Mouse (Mus musculus) stomach, embryonic 16.5 days (tissue): Measurements from ENCODE around the gene Epop. TPM values are rescaled to one million over a fixed set of nuclear protein-coding genes. Genes with fewer than 3 reads are reported as not detected.

ENCODE experiments used
- ATAC-seq: fragments of 200-750 bp; cut with Nextera tagmentation; 2 replicates; pipeline ENCODE4 v1.8.0; 2017; ENCODE audit warnings: moderate number of reproducible peaks, moderate TSS enrichment; ENCODE audit not compliant: insufficient read depth, low FRiP score
- H3K27ac ChIP-seq: fragments of 300-500 bp; sonication (generic); 2 replicates; pipeline ENCODE4 v1.5.1; 2014; ENCODE audit warnings: low read length
- H3K27me3 ChIP-seq: fragments of 300-500 bp; sonication (generic); 2 replicates; pipeline ENCODE4 v1.6.1; 2014; ENCODE audit warnings: low read length, control low read depth, mixed read lengths; ENCODE audit not compliant: control insufficient read depth, insufficient read depth
- H3K36me3 ChIP-seq: fragments of 300-500 bp; sonication (generic); 2 replicates; pipeline ENCODE4 v1.6.1; 2014; ENCODE audit warnings: low read length; ENCODE audit not compliant: control insufficient read depth, insufficient read depth
- H3K4me1 ChIP-seq: fragments of 300-500 bp; sonication (generic); 2 replicates; pipeline ENCODE4 v1.6.1; 2014; ENCODE audit warnings: low read length, control low read depth, mixed read lengths; ENCODE audit not compliant: control insufficient read depth, insufficient read depth
- H3K4me2 ChIP-seq: fragments of 300-500 bp; sonication (generic); 2 replicates; pipeline ENCODE4 v1.6.1; 2014; ENCODE audit warnings: low read depth, low read length, mixed read lengths
- H3K4me3 ChIP-seq: fragments of 300-500 bp; sonication (generic); replicated peaks from 2 replicates; pipeline ENCODE4 v1.5.1; 2014; ENCODE audit warnings: mild to moderate bottlenecking, low read length
- H3K9ac ChIP-seq: fragments of 300-500 bp; sonication (generic); 2 replicates; pipeline ENCODE4 v1.6.1; 2014; ENCODE audit warnings: low read length
- H3K9me3 ChIP-seq: fragments of 300-500 bp; sonication (generic); replicated peaks from 2 replicates; pipeline ENCODE4 v1.6.1; 2016; ENCODE audit warnings: low read length, control low read depth; ENCODE audit not compliant: control insufficient read depth
- WGBS: fragments of 180-500 bp; shearing (Covaris S2); extraction: QIAGEN DNeasy Blood & Tissue Kit; methylation state at CpG from one replicate; pipeline ENCODE4 v1.1.7; 2014; 5-methylcytosine and 5-hydroxymethylcytosine counted together
- polyA plus RNA-seq: library from polyadenylated mRNA; unstranded; fragments of >200 nt; fragmentation: Nextera tagmentation; extraction: Ambion mirVana; gene quantifications from 2 replicates; pipeline ENCODE4 v1.2.1, GENCODE M21; 2015

Gene Epop
- polyA plus RNA-seq, 1 experiment from 2014 or later = 0.77 TPM

DNA sequence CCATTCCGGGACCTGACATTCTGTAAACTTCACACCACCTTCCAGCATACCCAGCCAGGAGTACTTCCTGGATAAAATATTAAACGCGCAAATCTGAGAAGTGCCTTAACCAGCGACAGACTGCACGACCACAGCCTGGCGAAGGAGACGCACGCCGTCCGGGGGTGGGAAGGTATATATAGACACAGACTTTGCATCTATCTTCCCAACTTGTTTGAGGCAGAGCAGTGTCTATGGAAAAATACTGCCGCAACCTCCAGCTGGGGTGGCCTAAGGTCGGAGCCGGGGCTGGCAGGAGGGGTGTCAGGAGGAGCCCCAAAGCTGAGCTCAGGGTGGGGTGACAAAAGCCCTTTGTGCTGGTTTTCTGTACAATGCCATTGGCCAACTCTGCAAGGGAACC lies 19.8 kb downstream of the Epop start:
- H3K27me3 ChIP-seq = no peaks in the 10 kb centered on the region
- H3K27ac ChIP-seq = no peak overlapping the region
- H3K36me3 ChIP-seq = no peaks in the 10 kb centered on the region
- WGBS = 79% methylated on average over 13 of the region's 13 CpGs
- no peak overlapping the region for H3K4me3 ChIP-seq
- no peaks in the 10 kb centered on the region for H3K4me1 ChIP-seq
- H3K9ac ChIP-seq = no peak overlapping the region
- 0 out of 2 replicates have a peak, but pooled peaks have one; percentile 25 for ATAC-seq
- no peak overlapping the region for H3K4me2 ChIP-seq
- H3K9me3 ChIP-seq = no peaks in the 10 kb centered on the region

- no peaks in the 10 kb centered on the region for H3K9me3 ChIP-seq
- H3K27ac ChIP-seq = no peak overlapping the region
- no peak overlapping the region for H3K9ac ChIP-seq
- WGBS = 65% methylated on average over 4 of the region's 4 CpGs
- no peaks in the 10 kb centered on the region for H3K36me3 ChIP-seq
- H3K4me3 ChIP-seq = no peak overlapping the region
- no peaks in the 10 kb centered on the region for H3K27me3 ChIP-seq
- H3K4me2 ChIP-seq = no peak overlapping the region
- no peaks in the 10 kb centered on the region for H3K4me1 ChIP-seq
- no peak for ATAC-seq
These were observed 20.6 kb downstream of the Epop start for GRCm38 (mm10) chr11:97608933-97609332.

DNA sequence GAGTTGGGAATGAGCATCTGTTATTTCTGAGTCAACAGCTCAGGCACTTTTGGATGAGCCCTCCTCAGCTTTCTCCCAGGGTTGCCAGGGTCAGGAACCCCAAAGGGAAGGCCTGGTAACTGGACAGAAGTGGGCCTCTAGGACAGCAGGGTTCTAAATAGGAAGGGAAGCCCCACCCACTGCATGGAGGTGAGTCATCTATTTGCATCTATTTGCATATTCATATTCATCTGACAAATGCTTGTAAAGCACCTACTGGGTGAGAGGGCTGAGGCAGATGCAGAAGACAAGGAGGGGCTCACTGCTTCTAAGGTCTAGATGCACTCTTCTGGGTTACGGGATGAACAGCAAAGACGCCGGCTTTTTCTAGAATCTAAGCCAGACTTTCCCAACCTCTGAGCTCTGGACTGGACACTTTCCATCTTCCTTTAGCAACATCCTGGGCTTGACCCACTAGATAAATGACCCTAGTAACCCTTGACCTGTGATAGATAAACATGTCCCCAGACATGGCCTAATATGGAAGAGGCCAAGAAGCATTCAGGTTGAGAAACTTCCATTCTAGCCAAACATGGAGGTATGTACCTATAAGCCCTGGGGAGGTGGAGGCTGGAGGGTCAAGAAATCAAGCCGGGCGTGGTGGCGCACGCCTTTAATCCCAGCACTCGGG lies 22.3 kb downstream of the Epop start:
- Histone ChIP-seq H3K4me3 (no peak overlapping the region), H3K4me1 (no peaks in the 10 kb centered on the region), H3K9me3 (no peaks in the 10 kb centered on the region), H3K27ac (no peak overlapping the region), H3K4me2 (no peak overlapping the region), H3K27me3 (no peaks in the 10 kb centered on the region), H3K36me3 (no peaks in the 10 kb centered on the region), H3K9ac (no peak overlapping the region)
- no peak for ATAC-seq
- WGBS = 96% methylated on average over 8 of the region's 8 CpGs

- ATAC-seq = no peak
- H3K27me3 ChIP-seq = no peaks in the 10 kb centered on the region
- no peak overlapping the region for H3K4me3 ChIP-seq
- no peak overlapping the region for H3K4me2 ChIP-seq
- H3K9ac ChIP-seq = no peak overlapping the region
- no peaks in the 10 kb centered on the region for H3K9me3 ChIP-seq
- no peaks in the 10 kb centered on the region for H3K36me3 ChIP-seq
- 59% methylated on average over 10 of the region's 10 CpGs for WGBS
- H3K27ac ChIP-seq = no peak overlapping the region
- no peaks in the 10 kb centered on the region for H3K4me1 ChIP-seq
These were observed 25.6 kb downstream of the Epop start for GRCm38 (mm10) chr11:97603891-97604290.

DNA sequence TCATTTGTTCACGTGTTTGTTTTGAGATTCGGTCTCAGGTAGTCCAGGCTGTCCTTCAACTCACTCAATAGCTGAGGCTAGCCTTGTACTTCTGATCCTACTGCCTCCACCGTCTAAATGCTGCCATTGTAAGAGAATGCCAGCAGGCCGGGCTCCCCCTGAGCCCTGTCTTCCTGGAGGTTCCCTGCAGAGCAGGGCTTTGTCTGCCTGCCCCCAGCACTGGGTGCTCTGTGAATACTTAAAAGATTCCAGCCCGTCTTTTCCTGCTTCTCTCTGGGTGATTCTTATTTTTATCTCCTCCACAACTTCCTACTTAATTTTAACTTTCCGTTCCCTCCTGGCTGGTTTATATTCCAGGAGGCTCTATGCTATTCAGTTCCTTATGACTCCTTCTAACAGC lies 27.3 kb downstream of the Epop start:
- no peak for ATAC-seq
- Histone ChIP-seq H3K9me3 (no peaks in the 10 kb centered on the region), H3K4me2 (no peak overlapping the region), H3K36me3 (no peaks in the 10 kb centered on the region), H3K27me3 (no peaks in the 10 kb centered on the region), H3K27ac (no peak overlapping the region), H3K4me1 (no peaks in the 10 kb centered on the region), H3K4me3 (no peak overlapping the region), H3K9ac (no peak overlapping the region)
- WGBS = 26% methylated on average over 6 of the region's 6 CpGs

GRCm38 (mm10) chr11:97599104-97599503 lies 30.4 kb downstream of the Epop start:
- no peak overlapping the region for H3K9ac ChIP-seq
- WGBS = 78% methylated on average over 8 of the region's 8 CpGs
- H3K4me1 ChIP-seq = no peaks in the 10 kb centered on the region
- H3K9me3 ChIP-seq = no peaks in the 10 kb centered on the region
- no peaks in the 10 kb centered on the region for H3K36me3 ChIP-seq
- H3K4me3 ChIP-seq = no peak overlapping the region
- H3K4me2 ChIP-seq = no peak overlapping the region
- no peak for ATAC-seq
- no peak overlapping the region for H3K27ac ChIP-seq
- no peaks in the 10 kb centered on the region for H3K27me3 ChIP-seq

DNA sequence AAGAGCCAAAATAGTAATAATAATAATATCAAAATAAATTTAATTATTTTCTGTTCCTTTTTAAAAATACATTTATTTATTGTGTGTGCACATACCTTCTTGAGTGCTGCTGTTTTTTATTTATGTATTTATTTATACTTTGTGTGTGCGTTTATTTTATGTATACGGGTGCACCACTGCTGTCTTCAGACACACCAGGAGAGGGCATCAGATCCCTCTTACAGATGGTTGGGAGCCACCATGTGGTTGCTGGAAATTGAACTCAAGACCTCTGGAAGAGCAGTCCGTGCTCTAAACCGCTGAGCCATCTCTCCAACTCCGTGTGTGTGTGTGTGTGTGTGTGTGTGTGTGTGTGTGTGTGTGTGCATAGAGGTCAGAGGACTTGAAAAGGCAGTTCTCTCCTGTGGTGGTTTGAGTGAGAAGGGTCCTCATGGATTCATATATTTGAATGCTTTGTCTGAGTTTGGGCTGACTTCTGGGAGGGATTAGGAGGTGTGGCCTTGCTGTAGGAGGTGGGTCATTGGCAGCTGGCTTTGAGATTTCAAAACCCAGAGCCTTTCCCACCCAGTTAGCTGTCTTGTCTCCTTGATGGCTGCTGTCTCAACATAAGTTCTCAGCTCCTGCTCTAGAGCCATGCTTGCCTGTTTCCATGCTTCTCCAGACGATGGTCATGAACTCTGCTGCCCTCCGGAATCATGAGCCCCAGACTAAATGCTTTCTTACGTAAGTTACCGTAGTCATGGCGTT lies 31.4 kb downstream of the Epop start:
- Histone ChIP-seq H3K27me3 (no peaks in the 10 kb centered on the region), H3K27ac (no peak overlapping the region), H3K9ac (no peak overlapping the region), H3K4me3 (no peak overlapping the region), H3K4me1 (no peaks in the 10 kb centered on the region), H3K4me2 (no peak overlapping the region), H3K9me3 (no peaks in the 10 kb centered on the region), H3K36me3 (no peaks in the 10 kb centered on the region)
- WGBS = 66% methylated on average over 10 of the region's 10 CpGs
- no peak for ATAC-seq

DNA sequence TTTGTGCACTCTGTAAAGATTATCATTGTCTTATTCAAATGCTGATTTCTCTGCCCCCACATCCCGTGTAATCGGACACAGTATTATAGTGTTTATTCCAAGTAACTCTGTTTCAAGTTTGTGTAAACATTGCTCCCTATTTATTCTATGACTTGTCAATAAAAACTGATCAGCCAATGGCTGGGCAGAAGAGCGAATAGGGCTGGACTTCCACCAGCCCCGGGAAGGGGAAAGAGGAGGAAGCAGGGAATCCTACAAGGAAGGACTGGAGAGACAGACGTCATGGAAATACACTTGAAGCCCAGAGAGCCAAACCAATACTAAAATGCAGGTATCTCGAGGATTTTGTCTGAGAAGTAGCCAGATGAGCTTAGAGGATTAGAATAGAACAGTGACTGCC lies 35.4 kb downstream of the Epop start:
- Histone ChIP-seq H3K36me3 (no peaks in the 10 kb centered on the region), H3K4me3 (no peak overlapping the region), H3K27me3 (no peaks in the 10 kb centered on the region), H3K4me1 (peaks cover 3% of the 10 kb centered on the region; the same call in 1 of the 2 replicates), H3K9me3 (no peaks in the 10 kb centered on the region), H3K9ac (no peak overlapping the region), H3K4me2 (no peak overlapping the region), H3K27ac (no peak overlapping the region)
- 34% methylated on average over 6 of the region's 6 CpGs for WGBS
- ATAC-seq = no peak

DNA sequence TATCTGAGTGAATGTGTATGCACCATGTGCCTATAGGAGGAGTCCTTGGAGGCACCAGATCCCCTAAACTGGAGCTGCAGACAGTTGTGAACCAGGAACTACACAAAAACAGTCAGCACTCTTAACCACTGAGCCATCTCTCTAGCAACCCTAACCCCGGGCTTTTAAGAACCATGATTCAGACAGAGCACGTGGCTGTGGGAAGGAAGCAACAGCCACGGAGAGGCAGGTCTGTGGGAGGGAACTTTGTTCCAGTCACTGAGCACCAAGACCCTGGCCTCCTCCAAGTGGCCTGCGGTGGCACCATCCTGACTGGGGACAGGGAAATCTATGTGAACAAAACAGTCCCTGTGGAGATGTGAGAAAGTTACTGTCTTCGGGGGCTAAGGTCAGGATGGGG lies 37.6 kb downstream of the Epop start:
- Histone ChIP-seq H3K9ac (no peak overlapping the region), H3K27ac (no peak overlapping the region), H3K36me3 (no peaks in the 10 kb centered on the region), H3K27me3 (no peaks in the 10 kb centered on the region), H3K4me2 (no peak overlapping the region), H3K9me3 (no peaks in the 10 kb centered on the region), H3K4me3 (no peak overlapping the region), H3K4me1 (peaks cover 3% of the 10 kb centered on the region; the same call in 1 of the 2 replicates)
- no peak for ATAC-seq
- 51% methylated on average over 5 of the region's 5 CpGs for WGBS
